Mouse (Mus musculus): ENCODE data around the gene Slc43a2. TPM values are rescaled to one million over a fixed set of nuclear protein-coding genes. Genes with fewer than 3 reads are reported as not detected.

Gene Slc43a2
- 13.9 and 18.2 TPM in 2 replicates for polyA plus RNA-seq (2021; fragmentation: Nextera tagmentation)
- long read RNA-seq, experiment 1, full-length matches to known transcripts, result 6 of 64 reads
- long read RNA-seq, experiment 1, partial matches to known transcripts, result 11 of 64 reads
- long read RNA-seq, experiment 1, other reads (novel, unspliced or antisense), result 47 of 64 reads
- long read RNA-seq, experiment 2, full-length matches to known transcripts, result 14 of 214 reads
- long read RNA-seq, experiment 2, partial matches to known transcripts, result 24 of 214 reads
- long read RNA-seq, experiment 2, other reads (novel, unspliced or antisense), result 176 of 214 reads

GRCm38 (mm10) chr11:75531469-75532242, at the start of gene Slc43a2:
Slc43a2 (plus strand) TSS chr11:75531694.

GRCm38 (mm10) chr11:75486601-75487285, 44.8 kb upstream of the Slc43a2 start, which contains the start of gene Prpf8:
Prpf8 (plus strand) TSS chr11:75486816.

GRCm38 (mm10) chr11:75509741-75510626, 21.5 kb upstream of the Slc43a2 start, which contains the start of gene Rilp:
Rilp (plus strand) TSS chr11:75510094.

GRCm38 (mm10) chr11:75513336-75513735, 18.2 kb upstream of the Slc43a2 start, which contains the start of gene Scarf1:
Scarf1 (plus strand) TSS chr11:75513540.

GRCm38 (mm10) chr11:75587493-75588284, 56.2 kb downstream of the Slc43a2 start, which contains the start of gene Pitpna:
Pitpna (plus strand) TSS chr11:75588097.

Small RNA genes within 50 kb of the gene (microRNA-seq; reads per million reads assigned to microRNA genes)
- not detected for gene Mir3971

Other genes starting within 250 kb of the Slc43a2 start
- 35.7 and 45.7 TPM in 2 replicates for gene Rpa1, start 183.4 kb upstream of the Slc43a2 start, polyA plus RNA-seq (2021; fragmentation: Nextera tagmentation)
- 11.1 and 14.0 TPM in 2 replicates for gene Smyd4, start 183.3 kb upstream of the Slc43a2 start, polyA plus RNA-seq (2021; fragmentation: Nextera tagmentation)
- 9.7 and 15.3 TPM in 2 replicates for gene Serpinf1, start 109.0 kb upstream of the Slc43a2 start, polyA plus RNA-seq (2021; fragmentation: Nextera tagmentation)
- 0.14 and 0.40 TPM in 2 replicates for gene Serpinf2, start 92.1 kb upstream of the Slc43a2 start, polyA plus RNA-seq (2021; fragmentation: Nextera tagmentation)
- 4.0 and 4.4 TPM in 2 replicates for gene Wdr81, start 77.0 kb upstream of the Slc43a2 start, polyA plus RNA-seq (2021; fragmentation: Nextera tagmentation)
- 0.67 and 0.73 TPM in 2 replicates for gene Tlcd2, start 70.0 kb upstream of the Slc43a2 start, polyA plus RNA-seq (2021; fragmentation: Nextera tagmentation)
- gene Prpf8, start 44.9 kb upstream of the Slc43a2 start, polyA plus RNA-seq (2021; fragmentation: Nextera tagmentation), result 16.3 and 16.5 TPM in 2 replicates
- gene Rilp, start 21.6 kb upstream of the Slc43a2 start, polyA plus RNA-seq (2021; fragmentation: Nextera tagmentation), result 1.9 and 3.4 TPM in 2 replicates
- gene Scarf1, start 18.2 kb upstream of the Slc43a2 start, polyA plus RNA-seq (2021; fragmentation: Nextera tagmentation), result 0.90 and 1.3 TPM in 2 replicates
- 18.7 and 19.2 TPM in 2 replicates for gene Pitpna, start 56.4 kb downstream of the Slc43a2 start, polyA plus RNA-seq (2021; fragmentation: Nextera tagmentation)
- 20.0 and 22.0 TPM in 2 replicates for gene Inpp5k, start 99.3 kb downstream of the Slc43a2 start, polyA plus RNA-seq (2021; fragmentation: Nextera tagmentation)
- 3.0 and 3.3 TPM in 2 replicates for gene Myo1c, start 118.8 kb downstream of the Slc43a2 start, polyA plus RNA-seq (2021; fragmentation: Nextera tagmentation)
- gene Crk, start 147.6 kb downstream of the Slc43a2 start, polyA plus RNA-seq (2021; fragmentation: Nextera tagmentation), result 28.5 and 29.6 TPM in 2 replicates
- gene Ywhae, start 201.2 kb downstream of the Slc43a2 start, polyA plus RNA-seq (2021; fragmentation: Nextera tagmentation), result 825 and 904 TPM in 2 replicates

All from layer of hippocampus, adult 6 months (tissue).